Mouse (Mus musculus): ENCODE measurements around the gene Fezf2.
A peak's percentile ranks its signal among the peaks of the same experiment; 100 is the strongest.

Gene Fezf2

DNA sequence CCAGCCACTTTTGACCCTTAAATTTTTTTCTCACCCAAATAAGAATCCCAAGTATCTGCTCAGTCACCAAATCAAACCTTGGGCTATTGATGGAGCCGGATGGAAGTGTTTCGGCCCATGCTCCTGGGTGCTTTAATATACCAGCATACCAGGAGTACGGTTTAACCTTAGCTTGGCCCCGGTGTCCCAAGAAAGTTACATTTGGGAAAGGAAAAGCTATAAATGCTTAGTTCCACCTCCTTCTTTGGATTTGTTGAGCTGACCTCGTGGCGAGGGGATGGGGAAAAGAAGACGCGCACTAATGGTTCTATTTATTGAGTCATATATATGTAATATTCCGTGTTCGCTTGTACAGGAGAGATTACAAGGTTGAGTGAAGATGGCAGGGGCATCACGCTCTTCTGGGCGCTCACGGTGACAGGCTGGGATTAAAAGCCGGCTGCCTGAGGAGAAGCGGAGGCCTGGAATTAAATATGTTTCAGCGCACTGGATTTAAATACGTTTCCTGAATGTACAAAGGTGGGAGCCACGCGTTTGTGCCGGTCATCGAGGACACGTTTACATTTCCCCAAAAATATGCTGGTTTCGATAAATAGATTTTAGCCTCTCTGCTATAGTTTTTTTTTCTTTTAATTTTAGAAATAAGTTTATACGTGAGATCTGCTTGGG, 6.1 kb downstream of the Fezf2 start:
- DNase-seq, result no peak

GRCm38 (mm10) chr14:12341075-12341788, 6.8 kb downstream of the Fezf2 start:
- no peak for DNase-seq

DNA sequence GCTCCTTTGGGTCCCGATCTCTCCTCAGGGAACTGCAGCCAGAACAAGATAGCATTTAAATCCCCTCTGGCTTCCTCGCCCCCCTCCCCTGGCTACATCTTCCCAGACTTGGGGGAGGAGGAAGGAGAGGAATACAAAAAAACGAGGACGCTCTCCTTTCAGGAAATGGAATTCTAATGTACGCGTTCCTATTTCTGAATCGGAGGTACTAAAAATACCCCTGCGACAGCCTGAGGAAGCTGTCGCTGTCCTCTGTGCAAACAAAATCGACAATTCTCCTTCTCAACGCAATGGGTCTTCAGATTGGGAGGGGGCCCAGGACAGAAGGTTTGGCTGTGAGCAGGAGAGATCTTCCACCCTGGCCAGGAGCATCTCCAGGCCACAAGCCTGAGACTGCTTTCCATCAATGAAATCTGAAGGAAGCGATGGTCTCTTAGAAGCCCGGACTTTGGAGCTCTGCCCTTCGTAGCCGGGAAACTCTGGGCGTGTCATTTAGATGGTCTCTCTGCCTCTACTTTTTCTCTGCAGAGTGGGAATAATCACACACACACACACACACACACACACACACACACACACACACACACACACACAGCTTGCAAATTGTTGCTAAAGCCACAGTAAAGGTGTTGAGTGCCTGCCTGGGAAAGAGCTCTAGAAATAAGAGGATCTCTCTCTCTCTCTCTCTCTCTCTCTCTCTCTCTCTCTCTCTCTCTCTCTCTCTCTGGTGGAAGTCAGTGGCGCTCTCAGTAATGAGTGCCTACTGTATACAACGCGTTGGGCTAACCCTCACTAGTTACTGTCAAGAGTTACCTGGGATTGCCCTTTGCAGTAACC, 7.5 kb downstream of the Fezf2 start:
- no peak for DNase-seq

GRCm38 (mm10) chr14:12338811-12339565, 9.0 kb downstream of the Fezf2 start:
- no peak for DNase-seq

- DNase-seq, result no peak
These were observed 9.8 kb downstream of the Fezf2 start for GRCm38 (mm10) chr14:12337998-12338809.

GRCm38 (mm10) chr14:12337421-12337997, 10.5 kb downstream of the Fezf2 start:
- no peak for DNase-seq

GRCm38 (mm10) chr14:12334925-12335324, 13.1 kb downstream of the Fezf2 start:
- DNase-seq, result no peak

DNA sequence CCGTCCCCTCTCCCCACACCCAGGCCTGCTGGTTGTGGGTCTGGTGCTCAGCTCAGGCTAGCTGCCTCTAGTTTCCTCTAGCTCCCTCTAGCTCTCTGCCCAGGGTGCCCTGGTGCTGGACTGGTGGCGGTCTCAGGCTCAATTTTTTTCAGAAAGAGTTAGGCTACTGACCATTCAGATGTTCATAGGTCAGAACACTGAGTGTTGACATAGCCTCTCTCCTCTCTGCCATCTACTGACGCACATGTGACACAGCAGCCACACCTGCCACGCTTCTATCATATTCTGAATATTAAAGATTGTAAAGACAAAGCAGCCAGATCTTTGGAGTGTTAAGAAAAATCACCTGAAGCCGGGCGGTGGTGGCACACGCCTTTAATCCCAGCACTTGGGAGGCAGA, 14.4 kb downstream of the Fezf2 start:
- no peak for DNase-seq

DNA sequence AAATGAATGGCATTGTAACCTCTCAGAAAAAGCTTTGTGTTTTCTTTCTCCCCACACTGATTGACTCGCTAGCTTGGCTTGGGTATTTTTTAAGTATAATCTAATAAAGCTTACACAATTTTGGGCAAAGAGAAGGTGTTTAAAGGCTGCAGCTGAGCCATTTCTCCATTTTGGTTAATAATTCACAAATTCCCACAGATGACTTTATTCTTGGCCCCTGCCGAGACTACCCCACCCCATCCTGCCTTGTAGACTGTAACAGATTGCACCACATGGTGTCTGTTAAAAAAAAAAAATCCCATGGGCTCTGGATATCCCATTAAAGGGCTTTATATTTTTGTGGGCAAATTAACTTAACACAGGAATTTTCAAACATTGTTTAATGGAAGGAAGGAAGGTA, 44.9 kb downstream of the Fezf2 start:
- DNase-seq, result no peak

DNA sequence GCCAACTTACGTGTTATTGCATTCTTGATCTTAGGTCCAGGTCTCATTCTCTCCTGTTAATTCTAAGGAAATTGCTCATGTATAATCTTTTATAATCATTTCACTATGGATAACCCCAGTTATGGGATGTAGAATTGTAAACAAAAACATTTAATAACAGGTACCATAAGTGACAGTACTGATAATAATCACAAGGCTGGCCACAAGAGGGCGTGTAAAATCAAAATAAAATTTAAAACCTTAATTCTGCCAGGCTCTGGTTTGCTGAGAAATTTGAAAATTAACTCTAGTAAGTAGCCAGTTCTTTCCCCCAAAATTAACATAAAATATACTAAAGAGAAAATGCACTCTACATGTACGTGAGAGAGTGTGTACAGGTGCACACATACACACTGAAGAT, 47.3 kb downstream of the Fezf2 start:
- no peak for DNase-seq

GRCm38 (mm10) chr14:12300275-12300674, 47.7 kb downstream of the Fezf2 start:
- DNase-seq, result no peak

GRCm38 (mm10) chr14:12299654-12300053, 48.3 kb downstream of the Fezf2 start:
- DNase-seq, result no peak

- DNase-seq, result no peak
These were observed 48.8 kb downstream of the Fezf2 start for GRCm38 (mm10) chr14:12299171-12299570.

GRCm38 (mm10) chr14:12296391-12296790, 51.6 kb downstream of the Fezf2 start:
- peak; percentile 26 for DNase-seq
